Mouse (Mus musculus): ENCODE results near the gene Rbbp4. TPM values are rescaled to one million over a fixed set of nuclear protein-coding genes. Genes with fewer than 3 reads are reported as not detected.

Rbbp4 gene
- polyA plus RNA-seq, 2 experiments from 2014 or later = 309 to 413 TPM

- no peak for ATAC-seq
Observed at GRCm38 (mm10) chr4:129351111-129351510, 15.9 kb upstream of the Rbbp4 start.

GRCm38 (mm10) chr4:129350644-129351043 lies 15.5 kb upstream of the Rbbp4 start:
- ATAC-seq = peak; percentile 69

- no peak for ATAC-seq
Observed at GRCm38 (mm10) chr4:129346481-129347154, 11.4 kb upstream of the Rbbp4 start.

- no peak for ATAC-seq
Observed at GRCm38 (mm10) chr4:129342705-129343104, 7.5 kb upstream of the Rbbp4 start.

GRCm38 (mm10) chr4:129341888-129342287 lies 6.7 kb upstream of the Rbbp4 start:
- ATAC-seq = no peak

GRCm38 (mm10) chr4:129339743-129340142 lies 4.6 kb upstream of the Rbbp4 start:
- no peak for ATAC-seq

GRCm38 (mm10) chr4:129336291-129336690 lies 1.1 kb upstream of the Rbbp4 start:
- no peak for ATAC-seq

- peak; percentile 5 for ATAC-seq
Observed at GRCm38 (mm10) chr4:129334677-129335215, 424 bp downstream of the Rbbp4 start.

- no peak for ATAC-seq
Observed at GRCm38 (mm10) chr4:129332846-129333245, 2.3 kb downstream of the Rbbp4 start.

GRCm38 (mm10) chr4:129326191-129326590 lies 9.0 kb downstream of the Rbbp4 start:
- no peak for ATAC-seq

- ATAC-seq = no peak
Observed at GRCm38 (mm10) chr4:129324756-129325155, 10.4 kb downstream of the Rbbp4 start.

GRCm38 (mm10) chr4:129323491-129323890 lies 11.7 kb downstream of the Rbbp4 start:
- ATAC-seq = no peak

- ATAC-seq = no peak
Observed at GRCm38 (mm10) chr4:129322042-129322441, 13.1 kb downstream of the Rbbp4 start.

- ATAC-seq = no peak
Observed at GRCm38 (mm10) chr4:129320876-129321275, 14.3 kb downstream of the Rbbp4 start.

- ATAC-seq = no peak
Observed at GRCm38 (mm10) chr4:129313886-129314285, 21.3 kb downstream of the Rbbp4 start.

- no peak for ATAC-seq
Observed at GRCm38 (mm10) chr4:129307936-129308335, 27.2 kb downstream of the Rbbp4 start.

GRCm38 (mm10) chr4:129304306-129304705 lies 30.9 kb downstream of the Rbbp4 start:
- no peak for ATAC-seq

GRCm38 (mm10) chr4:129303816-129304215 lies 31.4 kb downstream of the Rbbp4 start:
- ATAC-seq = no peak

GRCm38 (mm10) chr4:129303401-129303800 lies 31.8 kb downstream of the Rbbp4 start:
- ATAC-seq = no peak

GRCm38 (mm10) chr4:129299121-129299520 lies 36.0 kb downstream of the Rbbp4 start:
- no peak for ATAC-seq

GRCm38 (mm10) chr4:129297724-129298123 lies 37.4 kb downstream of the Rbbp4 start:
- ATAC-seq = no peak

- ATAC-seq = no peak
Observed at GRCm38 (mm10) chr4:129296066-129296465, 39.1 kb downstream of the Rbbp4 start.

- no peak for ATAC-seq
Observed at GRCm38 (mm10) chr4:129295188-129295587, 40.0 kb downstream of the Rbbp4 start.

GRCm38 (mm10) chr4:129293702-129294101 lies 41.5 kb downstream of the Rbbp4 start:
- no peak for ATAC-seq

- ATAC-seq = no peak
Observed at GRCm38 (mm10) chr4:129292831-129293230, 42.3 kb downstream of the Rbbp4 start.
